Mouse (Mus musculus) gastrocnemius, adult 2 months (tissue): ENCODE results near the gene Efs. TPM values are rescaled to one million over a fixed set of nuclear protein-coding genes. Genes with fewer than 3 reads are reported as not detected.

Experiments
- DNase-seq: peaks from one replicate; pipeline ENCODE4 v3.0.0; 2022
- H3K27ac ChIP-seq: fragments of 200-600 bp; 2 replicates; pipeline ENCODE4 v1.8.1; 2022; ENCODE audit warnings: mild to moderate bottlenecking
- H3K4me3 ChIP-seq: fragments of 200-600 bp; 2 replicates; pipeline ENCODE4 v1.8.1; 2022; ENCODE audit warnings: mild to moderate bottlenecking, moderate library complexity
- CTCF ChIP-seq: fragments of 200-600 bp; IDR thresholded peaks from 2 replicates; pipeline ENCODE4 v1.8.1; 2022; ENCODE audit warnings: antibody characterized with exemption, mild to moderate bottlenecking, moderate library complexity
- intact Hi-C: fragments of 180-260 bp; cut with DNase I; formaldehyde crosslinking; loops from one replicate; pipeline ENCODE4 v1.15.1; 2025
- microRNA-seq: library from miRNA; unstranded; fragments of <30 nt; microRNA quantifications from one replicate; pipeline ENCODE4 v1.2.0, GENCODE M21; 2021
- total RNA-seq, 2 experiments: library from RNA; stranded (reverse); gene quantifications; 2 replicates each; pipeline ENCODE4 v1.2.3; 2021

The Efs gene
- total RNA-seq, 2 experiments from 2014 or later, result 1.1 to 1.4 TPM

- intact Hi-C loops, result no loop called here
- no peak for TF ChIP-seq CTCF
Measured at GRCm38 (mm10) chr14:54870861-54871260, 55.1 kb downstream of the Efs start, which contains the start of gene Homez. Homez (minus strand) TSS chr14:54870961.

GRCm38 (mm10) chr14:54868026-54868425, 57.9 kb downstream of the Efs start:
- TF ChIP-seq CTCF, result no peak
- DNase-seq, result no peak
- Histone ChIP-seq H3K4me3 (no peak overlapping the region), H3K27ac (no peak overlapping the region)
- intact Hi-C loops, result no loop called here

More at GRCm38 (mm10) chr14:54870861-54871260, 55.1 kb downstream of the Efs start, which contains the start of gene Homez:
- DNase-seq, result no peak
- Histone ChIP-seq H3K27ac (no peak within 1 kb of the TSS), H3K4me3 (no peak within 1 kb of the TSS)

- intact Hi-C loops, result no loop called here
- TF ChIP-seq CTCF, result peak; percentile 54
- DNase-seq, result no peak
- Histone ChIP-seq H3K27ac (no peak overlapping the region), H3K4me3 (no peak overlapping the region)
Measured at GRCm38 (mm10) chr14:54866936-54867335, 59.0 kb downstream of the Efs start.

Small RNA genes lying within 50 kb of the gene (microRNA-seq; reads per million reads assigned to microRNA genes)
- gene Mir208a (36.1 reads per million, percentile 25 among the genes with 10 or more reads in this experiment), gene Mir208b (1,261 reads per million, percentile 79 among the genes with 10 or more reads in this experiment)

Other genes starting within 250 kb of the Efs start
- gene 1700123O20Rik, start 239.9 kb downstream of the Efs start, total RNA-seq, result 10 to 100 TPM in 1 of 2 experiments, 1 to 10 TPM in 1; 7.0 to 11.0 TPM
- gene Acin1, start 239.2 kb downstream of the Efs start, total RNA-seq, result 10 to 100 TPM; 75.5 to 81.7 TPM
- gene Gm29776, start 227.3 kb downstream of the Efs start, total RNA-seq, result not detected
- not detected for gene Cebpe, start 214.0 kb downstream of the Efs start, total RNA-seq
- gene Slc7a8, start 144.2 kb downstream of the Efs start, total RNA-seq, result 10 to 100 TPM; 21.4 to 23.6 TPM
- gene Rnf212b, start 112.0 kb downstream of the Efs start, total RNA-seq, result 1 to 10 TPM; 1.0 to 5.0 TPM
- 1 to 10 TPM; 3.0 to 5.2 TPM for gene Homez, start 55.2 kb downstream of the Efs start, total RNA-seq
- gene Ppp1r3e, start 48.6 kb downstream of the Efs start, total RNA-seq, result 1 to 10 TPM; 2.6 to 3.5 TPM
- 10 to 100 TPM; 23.1 to 26.8 TPM for gene Bcl2l2, start 42.7 kb downstream of the Efs start, total RNA-seq
- gene Gm20521, start 42.7 kb downstream of the Efs start, total RNA-seq, result 1 to 10 TPM in 1 of 2 experiments, under 1 TPM in 1; 0.56 to 4.4 TPM
- gene Pabpn1, start 33.6 kb downstream of the Efs start, total RNA-seq, result 10 to 100 TPM; 52.5 to 63.3 TPM
- gene Slc22a17, start 13.0 kb downstream of the Efs start, total RNA-seq, result 1 to 10 TPM; 1.0 to 1.4 TPM
- not detected for gene Il25, start 6.6 kb upstream of the Efs start, total RNA-seq
- gene Cmtm5, start 10.1 kb upstream of the Efs start, total RNA-seq, result under 1 TPM in 1 of 2 experiments, not detected in 1; 0.25 TPM
- 100 to 1,000 TPM; 109 to 348 TPM for gene Myh6, start 40.8 kb upstream of the Efs start, total RNA-seq
- gene Gm17428, start 50.8 kb upstream of the Efs start, total RNA-seq, result not detected
- gene Myh7, start 68.5 kb upstream of the Efs start, total RNA-seq, result 1,000 to 10,000 TPM in 1 of 2 experiments, 100 to 1,000 TPM in 1; 520 to 1,662 TPM
- gene Ngdn, start 89.3 kb upstream of the Efs start, total RNA-seq, result 10 to 100 TPM; 18.1 to 19.9 TPM
- gene Zfhx2, start 166.2 kb upstream of the Efs start, total RNA-seq, result 1 to 10 TPM; 5.1 to 6.0 TPM
- gene Thtpa, start 168.7 kb upstream of the Efs start, total RNA-seq, result 10 to 100 TPM; 12.6 to 14.3 TPM
- gene Ap1g2, start 180.5 kb upstream of the Efs start, total RNA-seq, result 1 to 10 TPM; 5.3 to 6.0 TPM
- under 1 TPM in 1 of 2 experiments, not detected in 1; 0.08 TPM for gene Jph4, start 190.8 kb upstream of the Efs start, total RNA-seq